Mouse (Mus musculus) testis, adult 2 months (tissue): ENCODE measurements at regions not wholly inside any gene's neighbourhood (a gene's known extent, or its start where the extent isn't known, plus 50 kb on each side); places are given as distances from the start of the nearest gene placed in this dataset.

Experiments
- H3K27ac ChIP-seq: fragments of 200-500 bp; 2 replicates; pipeline ENCODE4 v1.5.1; 2012; ENCODE audit warnings: low read depth, low read length; ENCODE audit not compliant: control insufficient read depth, insufficient read depth
- H3K27me3 ChIP-seq: fragments of 200-500 bp; 2 replicates; pipeline ENCODE4 v1.6.1; 2012; ENCODE audit warnings: mild to moderate bottlenecking, low read length, moderate library complexity; ENCODE audit not compliant: control insufficient read depth, insufficient read depth
- H3K36me3 ChIP-seq: fragments of 200-500 bp; 2 replicates; pipeline ENCODE4 v1.6.1; 2012; ENCODE audit warnings: mild to moderate bottlenecking, low read length; ENCODE audit not compliant: control insufficient read depth, insufficient read depth
- H3K4me1 ChIP-seq: fragments of 200-500 bp; 2 replicates; pipeline ENCODE4 v1.6.1; 2012; ENCODE audit warnings: low read length; ENCODE audit not compliant: control insufficient read depth, insufficient read depth
- H3K4me3 ChIP-seq: fragments of 200-500 bp; 2 replicates; pipeline ENCODE4 v1.5.1; 2012; ENCODE audit warnings: low read depth, mild to moderate bottlenecking, low read length, moderate library complexity, mixed read lengths; ENCODE audit not compliant: control insufficient read depth
- CTCF ChIP-seq: fragments of 200-500 bp; IDR thresholded peaks from 2 replicates; pipeline ENCODE4 v1.5.1; 2012; ENCODE audit warnings: low read depth, mild to moderate bottlenecking, inconsistent platforms, low read length, moderate library complexity; ENCODE audit not compliant: control insufficient read depth, insufficient read depth, insufficient replicate concordance
- POLR2A ChIP-seq: fragments of 200-500 bp; IDR thresholded peaks from 2 replicates; pipeline ENCODE4 v1.6.1; 2012; ENCODE audit warnings: low read depth, mild to moderate bottlenecking, inconsistent platforms, low read length, moderate library complexity; ENCODE audit not compliant: control insufficient read depth

- Histone ChIP-seq H3K36me3 (no peaks in the 10 kb centered on the region), H3K4me3 (no peak overlapping the region)
- TF ChIP-seq POLR2A (no peak), CTCF (no peak)
These were observed 97.6 kb downstream of the Tbx19 start for GRCm38 (mm10) chr1:165062813-165063492.

GRCm38 (mm10) chr1:165061420-165061819, 99.2 kb downstream of the Tbx19 start:
- H3K27ac ChIP-seq = no peak overlapping the region
- H3K36me3 ChIP-seq = no peaks in the 10 kb centered on the region
- no peak overlapping the region for H3K4me3 ChIP-seq
- no peak for TF ChIP-seq CTCF
- TF ChIP-seq POLR2A = no peak
- no peaks in the 10 kb centered on the region for H3K4me1 ChIP-seq
- no peaks in the 10 kb centered on the region for H3K27me3 ChIP-seq

More at GRCm38 (mm10) chr1:165062813-165063492, 97.6 kb downstream of the Tbx19 start:
- Histone ChIP-seq H3K4me1 (no peaks in the 10 kb centered on the region), H3K27me3 (no peaks in the 10 kb centered on the region), H3K27ac (no peak overlapping the region)

GRCm38 (mm10) chr1:165054245-165054644, 106.3 kb downstream of the Tbx19 start:
- Histone ChIP-seq H3K4me3 (no peak overlapping the region), H3K4me1 (no peaks in the 10 kb centered on the region), H3K36me3 (no peaks in the 10 kb centered on the region), H3K27me3 (no peaks in the 10 kb centered on the region), H3K27ac (no peak overlapping the region)
- TF ChIP-seq CTCF (no peak), POLR2A (no peak)

GRCm38 (mm10) chr1:165051294-165051693, 109.3 kb downstream of the Tbx19 start:
- Histone ChIP-seq H3K27me3 (no peaks in the 10 kb centered on the region), H3K4me3 (no peak overlapping the region), H3K27ac (no peak overlapping the region), H3K36me3 (no peaks in the 10 kb centered on the region), H3K4me1 (no peaks in the 10 kb centered on the region)
- TF ChIP-seq CTCF = no peak
- no peak for TF ChIP-seq POLR2A

- no peaks in the 10 kb centered on the region for H3K4me1 ChIP-seq
- no peaks in the 10 kb centered on the region for H3K36me3 ChIP-seq
- no peak overlapping the region for H3K27ac ChIP-seq
- no peak overlapping the region for H3K4me3 ChIP-seq
- TF ChIP-seq POLR2A (no peak), CTCF (no peak)
- H3K27me3 ChIP-seq = no peaks in the 10 kb centered on the region
These were observed 110.4 kb downstream of the Tbx19 start for GRCm38 (mm10) chr1:165050176-165050575.

- no peak for TF ChIP-seq CTCF
- no peak for TF ChIP-seq POLR2A
- H3K36me3 ChIP-seq = no peaks in the 10 kb centered on the region
These were observed 111.3 kb upstream of the Xcl1 start for GRCm38 (mm10) chr1:165046637-165047036.

GRCm38 (mm10) chr1:165046056-165046455, 110.7 kb upstream of the Xcl1 start:
- H3K27me3 ChIP-seq = no peaks in the 10 kb centered on the region
- no peaks in the 10 kb centered on the region for H3K4me1 ChIP-seq
- TF ChIP-seq CTCF (no peak), POLR2A (no peak)
- H3K27ac ChIP-seq = no peak overlapping the region
- H3K36me3 ChIP-seq = no peaks in the 10 kb centered on the region
- no peak overlapping the region for H3K4me3 ChIP-seq

More at GRCm38 (mm10) chr1:165046637-165047036, 111.3 kb upstream of the Xcl1 start:
- Histone ChIP-seq H3K4me3 (no peak overlapping the region), H3K27me3 (no peaks in the 10 kb centered on the region), H3K4me1 (no peaks in the 10 kb centered on the region), H3K27ac (no peak overlapping the region)
